Mouse (Mus musculus) thymus, adult 2 months (tissue): ENCODE results near the gene Plcb1.

Experiments used
- CTCF ChIP-seq: fragments of 200-500 bp; IDR thresholded peaks from 2 replicates; pipeline ENCODE4 v1.5.1; 2012; ENCODE audit warnings: mild to moderate bottlenecking, control low read depth, low read length, moderate library complexity, borderline replicate concordance; ENCODE audit not compliant: control insufficient read depth, poor library complexity, insufficient read depth; ENCODE audit errors: extremely low read depth
- POLR2A ChIP-seq: fragments of 200-500 bp; IDR thresholded peaks from 2 replicates; pipeline ENCODE4 v1.6.1; 2012; ENCODE audit warnings: mild to moderate bottlenecking, low read length, control low read depth, moderate library complexity; ENCODE audit not compliant: control insufficient read depth, poor library complexity, insufficient read depth; ENCODE audit errors: extremely low read depth

DNA sequence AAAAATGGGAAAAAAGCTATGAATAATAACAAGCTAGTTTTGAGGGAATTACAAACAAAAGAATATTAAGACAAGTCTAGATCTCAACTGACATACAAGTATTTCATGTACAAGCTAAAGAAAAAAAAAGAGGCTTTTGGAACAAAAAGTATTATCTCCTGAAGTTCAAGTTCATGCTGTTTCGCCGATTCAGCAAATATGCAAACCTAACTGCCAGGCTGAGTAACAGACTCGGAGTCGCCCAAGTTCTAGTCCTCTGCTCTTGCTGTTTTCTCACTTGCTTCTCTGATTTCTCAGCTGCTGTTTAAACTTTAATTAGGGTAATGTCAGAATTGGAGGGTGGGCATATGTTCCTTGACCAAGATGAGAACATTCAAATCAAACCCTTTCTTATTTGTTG, 320.8 kb downstream of the Plcb1 start:
- TF ChIP-seq CTCF (no peak), POLR2A (no peak)
